Mouse (Mus musculus): ENCODE results near the gene Rps16. TPM values are rescaled to one million over a fixed set of nuclear protein-coding genes. Genes with fewer than 3 reads are reported as not detected.
A peak's percentile ranks its signal among the peaks of the same experiment; 100 is the strongest.

Rps16 gene
- polyA plus RNA-seq, 1 experiment from 2014 or later: 979 TPM

DNA sequence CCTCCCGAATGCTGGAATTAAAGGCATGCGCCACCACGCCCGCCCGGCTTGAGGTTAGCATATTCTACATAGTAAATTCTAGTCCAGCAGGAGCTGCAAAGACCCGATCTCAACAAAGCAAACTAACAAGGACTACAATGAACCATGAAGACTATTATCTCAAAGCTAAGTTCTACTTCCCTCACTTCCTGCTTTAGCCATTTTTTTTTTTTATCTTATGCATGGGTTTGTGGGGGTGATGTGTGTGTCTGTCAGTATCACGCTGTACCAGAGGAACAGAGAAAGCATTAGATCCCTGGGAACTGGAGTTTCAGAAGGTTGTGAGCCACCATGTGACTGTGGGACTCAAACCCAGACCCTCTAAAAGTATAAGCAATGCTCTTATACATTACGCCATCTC lies 25.2 kb upstream of the Rps16 start:
- no peak overlapping the region for H3K9ac ChIP-seq
- peaks cover 94% of the 10 kb centered on the region for H3K36me3 ChIP-seq
- WGBS: 91% methylated on average over 8 of the region's 8 CpGs
- no peaks in the 10 kb centered on the region for H3K27me3 ChIP-seq
- ATAC-seq (ENCODE audit: borderline replicate concordance, extremely low read depth, low FRiP score, low TSS enrichment): no peak
- no peak overlapping the region for H3K4me2 ChIP-seq
- no peak overlapping the region for H3K27ac ChIP-seq
- H3K4me3 ChIP-seq: no peak overlapping the region
- H3K9me3 ChIP-seq: no peaks in the 10 kb centered on the region
- H3K4me1 ChIP-seq: no peaks in the 10 kb centered on the region

GRCm38 (mm10) chr7:28326457-28326856 lies 24.0 kb upstream of the Rps16 start:
- Histone ChIP-seq H3K9me3 (no peaks in the 10 kb centered on the region), H3K27ac (no peak overlapping the region), H3K36me3 (peaks cover 93% of the 10 kb centered on the region), H3K4me1 (no peaks in the 10 kb centered on the region), H3K4me2 (no peak overlapping the region), H3K9ac (no peak overlapping the region), H3K4me3 (no peak overlapping the region), H3K27me3 (no peaks in the 10 kb centered on the region)
- no peak for ATAC-seq (ENCODE audit: borderline replicate concordance, extremely low read depth, low FRiP score, low TSS enrichment)
- WGBS: 80% methylated on average over 4 of the region's 4 CpGs

DNA sequence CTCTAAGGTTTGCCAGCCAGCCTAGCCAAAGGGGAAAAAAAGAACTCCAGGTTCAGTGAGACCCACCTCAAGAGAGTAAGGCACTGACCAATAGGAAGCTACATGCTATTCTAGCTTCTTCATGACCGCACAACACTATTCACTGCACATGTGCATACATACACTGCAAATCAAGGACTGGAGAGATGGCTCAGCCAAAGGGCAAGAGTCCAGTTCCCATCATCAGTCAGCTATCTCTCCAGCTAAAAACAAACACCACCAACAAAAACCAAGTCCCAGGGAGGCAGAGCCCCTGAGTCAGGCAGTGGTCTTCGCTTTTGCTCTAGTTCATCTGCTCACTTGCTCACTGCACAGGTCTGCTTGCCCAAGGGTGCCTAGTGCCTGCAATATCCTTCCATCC lies 22.2 kb upstream of the Rps16 start:
- Histone ChIP-seq H3K4me2 (no peak overlapping the region), H3K9ac (no peak overlapping the region), H3K27ac (no peak overlapping the region), H3K4me1 (no peaks in the 10 kb centered on the region), H3K36me3 (peaks cover 77% of the 10 kb centered on the region), H3K4me3 (no peak overlapping the region), H3K9me3 (no peaks in the 10 kb centered on the region), H3K27me3 (no peaks in the 10 kb centered on the region)
- no peak for ATAC-seq (ENCODE audit: borderline replicate concordance, extremely low read depth, low FRiP score, low TSS enrichment)
- WGBS: 89% methylated on average over 2 of the region's 2 CpGs

DNA sequence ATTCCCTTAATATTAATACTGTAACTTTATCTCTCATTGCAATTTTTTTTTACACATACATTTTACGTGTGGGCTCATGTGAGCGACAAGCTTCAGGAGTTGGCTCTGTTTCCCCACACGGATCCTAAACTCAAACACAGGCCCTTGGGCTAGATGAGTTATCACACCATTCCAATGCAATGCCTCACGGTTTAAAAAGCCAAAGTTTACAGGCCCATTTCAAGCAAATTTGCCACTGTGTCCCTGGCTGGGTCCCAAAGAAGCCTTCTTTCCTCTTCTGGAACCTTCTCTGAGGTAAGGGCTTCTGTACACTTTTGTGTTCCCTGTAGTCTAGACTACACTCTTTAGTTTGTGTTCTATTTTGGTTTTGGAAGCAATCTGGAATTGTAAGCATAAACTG lies 15.9 kb upstream of the Rps16 start:
- Histone ChIP-seq H3K4me2 (no peak overlapping the region), H3K9ac (no peak overlapping the region), H3K4me1 (peaks cover 12% of the 10 kb centered on the region), H3K27ac (no peak overlapping the region), H3K9me3 (no peaks in the 10 kb centered on the region), H3K36me3 (peaks cover 19% of the 10 kb centered on the region), H3K27me3 (no peaks in the 10 kb centered on the region), H3K4me3 (no peak overlapping the region)
- WGBS: 88% methylated on average over 4 of the region's 4 CpGs
- no peak for ATAC-seq (ENCODE audit: borderline replicate concordance, extremely low read depth, low FRiP score, low TSS enrichment)

DNA sequence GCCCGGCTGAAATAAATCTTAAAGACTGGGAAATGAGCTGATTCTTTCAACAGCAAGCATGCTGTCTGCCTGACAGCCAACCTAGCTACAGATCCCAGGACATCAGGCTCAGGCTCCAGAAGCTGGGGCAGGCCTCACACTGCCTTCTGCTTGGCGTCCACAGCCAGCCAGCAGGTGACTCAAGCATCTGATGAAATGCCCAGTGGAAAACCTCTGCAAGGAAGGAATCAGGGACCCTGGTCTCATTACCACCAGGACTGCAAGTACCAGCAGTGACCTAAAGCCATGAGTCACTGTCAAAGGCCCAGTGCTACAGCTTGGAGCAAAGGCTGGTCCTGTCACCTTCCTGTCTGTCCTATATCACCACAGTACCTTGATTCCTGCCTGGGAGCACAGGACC lies 15.0 kb upstream of the Rps16 start:
- peaks cover 10% of the 10 kb centered on the region; the same call in 1 of the 2 replicates for H3K36me3 ChIP-seq
- no peaks in the 10 kb centered on the region for H3K27me3 ChIP-seq
- no peak for ATAC-seq (ENCODE audit: borderline replicate concordance, extremely low read depth, low FRiP score, low TSS enrichment)
- peaks cover 12% of the 10 kb centered on the region for H3K4me1 ChIP-seq
- 81% methylated on average over 2 of the region's 2 CpGs for WGBS
- H3K4me2 ChIP-seq: no peak overlapping the region
- H3K9me3 ChIP-seq: no peaks in the 10 kb centered on the region
- no peak overlapping the region for H3K27ac ChIP-seq
- H3K4me3 ChIP-seq: no peak overlapping the region
- no peak overlapping the region for H3K9ac ChIP-seq

- peak; percentile 98 for ATAC-seq (ENCODE audit: borderline replicate concordance, extremely low read depth, low FRiP score, low TSS enrichment)
- Histone ChIP-seq H3K36me3 (no peaks in the 10 kb centered on the region; the same call in 1 of the 2 replicates), H3K4me1 (peaks cover 12% of the 10 kb centered on the region), H3K4me2 (peak within 1 kb of the TSS; percentile 75), H3K27me3 (no peaks in the 10 kb centered on the region), H3K9me3 (no peaks in the 10 kb centered on the region), H3K9ac (peak within 1 kb of the TSS; percentile 97), H3K27ac (peak within 1 kb of the TSS; percentile 77), H3K4me3 (peak within 1 kb of the TSS; percentile 89)
- WGBS: under 1% methylated on average over 77 of the region's 77 CpGs
These were observed 12.1 kb upstream of the Rps16 start, which contains the start of gene Supt5 for GRCm38 (mm10) chr7:28338108-28338998. TSS of gene Supt5 (minus strand) at chr7:28338746.

DNA sequence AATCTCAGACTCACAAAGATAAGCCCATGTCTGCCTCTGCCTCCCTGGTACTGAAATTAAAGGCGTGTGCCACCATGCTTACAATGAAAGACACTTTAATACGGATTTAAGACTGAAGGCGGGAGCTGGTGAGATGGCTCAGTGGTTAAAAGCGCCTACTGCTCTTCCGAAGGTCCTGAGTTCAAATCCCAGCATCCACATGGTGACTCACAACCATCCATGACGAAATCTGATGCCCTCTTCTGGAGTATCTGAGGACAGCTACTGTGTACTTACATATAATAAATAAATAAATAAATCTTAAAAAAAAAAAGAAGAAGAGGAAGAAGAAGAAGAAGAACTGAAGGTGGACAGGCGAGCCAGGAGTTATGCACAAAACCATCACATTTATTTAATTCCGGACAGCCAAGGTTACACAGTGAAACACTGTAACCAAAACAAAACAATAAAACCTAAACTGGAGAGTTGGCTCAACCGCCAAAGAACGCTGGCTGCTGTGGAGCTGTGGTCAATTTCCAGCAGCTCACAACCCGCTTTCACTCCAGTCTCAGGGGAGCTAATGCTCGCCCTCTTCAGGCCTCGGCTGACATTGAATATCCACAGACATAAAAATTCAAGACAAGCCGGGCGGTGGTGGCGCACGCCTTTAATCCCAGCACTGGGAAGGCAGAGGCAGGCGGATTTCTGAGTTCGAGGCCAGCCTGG lies 11.1 kb upstream of the Rps16 start:
- no peak for ATAC-seq (ENCODE audit: borderline replicate concordance, extremely low read depth, low FRiP score, low TSS enrichment)
- WGBS: 75% methylated on average over 19 of the region's 19 CpGs

DNA sequence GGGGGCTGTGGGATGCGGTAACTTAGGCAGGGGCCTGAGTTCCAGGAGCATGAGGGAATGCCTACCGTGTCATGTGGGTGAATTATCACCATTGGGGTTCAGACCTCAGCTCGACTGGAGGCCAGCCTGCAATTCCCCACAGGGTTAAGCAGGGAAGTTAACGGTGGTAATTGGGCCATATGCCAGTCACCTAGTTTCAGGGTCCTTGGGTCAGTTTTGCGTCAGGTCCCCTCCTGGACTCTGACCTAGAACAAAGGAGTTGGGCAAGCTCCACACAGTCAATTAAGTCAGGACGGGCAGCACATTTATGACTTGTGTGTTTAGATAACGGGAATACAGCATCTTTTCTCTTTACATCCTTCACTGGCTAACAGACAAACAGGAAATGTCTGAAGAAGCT lies 9.1 kb upstream of the Rps16 start:
- Histone ChIP-seq H3K9me3 (no peaks in the 10 kb centered on the region), H3K4me1 (peaks cover 12% of the 10 kb centered on the region), H3K27ac (no peak overlapping the region), H3K27me3 (no peaks in the 10 kb centered on the region), H3K4me2 (no peak overlapping the region), H3K4me3 (no peak overlapping the region), H3K9ac (no peak overlapping the region), H3K36me3 (no peaks in the 10 kb centered on the region)
- 33% methylated on average over 7 of the region's 7 CpGs for WGBS
- ATAC-seq (ENCODE audit: borderline replicate concordance, extremely low read depth, low FRiP score, low TSS enrichment): no peak

More for the DNA sequence above, 11.1 kb upstream of the Rps16 start:
- H3K4me3 ChIP-seq: peak overlapping the region; percentile 89
- H3K27me3 ChIP-seq: no peaks in the 10 kb centered on the region
- no peaks in the 10 kb centered on the region; the same call in 1 of the 2 replicates for H3K36me3 ChIP-seq
- no peaks in the 10 kb centered on the region for H3K9me3 ChIP-seq
- peak overlapping the region; percentile 77 for H3K27ac ChIP-seq
- H3K9ac ChIP-seq: peak overlapping the region; percentile 97
- peaks cover 12% of the 10 kb centered on the region for H3K4me1 ChIP-seq
- peak overlapping the region; percentile 75 for H3K4me2 ChIP-seq

GRCm38 (mm10) chr7:28344637-28345036 lies 5.8 kb upstream of the Rps16 start:
- ATAC-seq (ENCODE audit: borderline replicate concordance, extremely low read depth, low FRiP score, low TSS enrichment): no peak
- no peaks in the 10 kb centered on the region for H3K9me3 ChIP-seq
- H3K27ac ChIP-seq: no peak overlapping the region
- WGBS: 4% methylated on average over 4 of the region's 4 CpGs
- no peak overlapping the region for H3K9ac ChIP-seq
- no peak overlapping the region for H3K4me3 ChIP-seq
- H3K4me2 ChIP-seq: no peak overlapping the region
- no peaks in the 10 kb centered on the region for H3K36me3 ChIP-seq
- peaks cover 6% of the 10 kb centered on the region for H3K4me1 ChIP-seq
- H3K27me3 ChIP-seq: no peaks in the 10 kb centered on the region

DNA sequence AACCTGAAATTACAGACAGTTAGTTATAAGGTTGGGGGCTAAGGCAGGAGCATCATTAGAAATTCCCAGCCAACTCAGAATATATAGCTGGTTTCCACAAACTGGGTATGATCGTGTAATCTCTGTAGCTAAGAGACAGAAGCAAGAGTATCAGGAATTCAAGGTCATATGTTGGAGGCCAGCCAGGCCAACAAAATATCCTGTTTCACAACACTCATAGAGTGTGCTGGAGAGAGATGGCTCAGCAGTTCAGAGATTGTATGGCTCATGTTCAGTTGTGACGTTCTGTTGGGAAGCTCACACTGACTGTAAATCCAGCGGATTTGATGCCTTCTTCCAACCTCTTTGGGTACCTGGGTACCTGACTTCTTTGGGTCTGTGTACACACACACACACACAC lies 2.7 kb upstream of the Rps16 start:
- H3K27ac ChIP-seq: no peak overlapping the region
- H3K27me3 ChIP-seq: no peaks in the 10 kb centered on the region
- H3K4me2 ChIP-seq: no peak overlapping the region
- H3K36me3 ChIP-seq: peaks cover 10% of the 10 kb centered on the region
- H3K9me3 ChIP-seq: no peaks in the 10 kb centered on the region
- H3K4me1 ChIP-seq: peaks cover 20% of the 10 kb centered on the region
- H3K4me3 ChIP-seq: no peak overlapping the region
- H3K9ac ChIP-seq: no peak overlapping the region
- WGBS: 59% methylated on average over 3 of the region's 3 CpGs
- no peak for ATAC-seq (ENCODE audit: borderline replicate concordance, extremely low read depth, low FRiP score, low TSS enrichment)

DNA sequence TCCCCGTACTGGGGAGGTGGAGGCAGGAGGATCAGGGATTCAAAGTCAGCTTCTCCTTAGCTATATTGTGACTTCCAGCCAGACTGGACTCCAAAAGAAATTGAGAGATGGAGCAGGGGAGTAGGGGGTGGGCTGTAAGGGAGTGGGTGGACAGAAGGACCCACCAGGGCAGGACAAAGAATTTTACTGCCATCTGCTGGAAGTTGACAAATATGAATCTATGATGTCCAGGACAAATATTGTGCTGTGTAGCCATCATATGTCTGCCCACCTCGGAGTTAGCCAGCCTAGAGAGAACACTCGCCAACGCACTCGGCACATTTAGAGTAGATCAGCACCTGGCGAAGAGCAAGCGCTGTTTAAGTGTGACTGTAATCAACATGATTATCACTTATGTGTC lies 1.9 kb upstream of the Rps16 start:
- WGBS: 79% methylated on average over 7 of the region's 7 CpGs
- Histone ChIP-seq H3K4me2 (no peak overlapping the region), H3K9ac (no peak overlapping the region), H3K9me3 (no peaks in the 10 kb centered on the region), H3K4me1 (peaks cover 20% of the 10 kb centered on the region), H3K27ac (no peak overlapping the region), H3K36me3 (peaks cover 18% of the 10 kb centered on the region), H3K27me3 (no peaks in the 10 kb centered on the region), H3K4me3 (no peak overlapping the region)
- ATAC-seq (ENCODE audit: borderline replicate concordance, extremely low read depth, low FRiP score, low TSS enrichment): no peak

DNA sequence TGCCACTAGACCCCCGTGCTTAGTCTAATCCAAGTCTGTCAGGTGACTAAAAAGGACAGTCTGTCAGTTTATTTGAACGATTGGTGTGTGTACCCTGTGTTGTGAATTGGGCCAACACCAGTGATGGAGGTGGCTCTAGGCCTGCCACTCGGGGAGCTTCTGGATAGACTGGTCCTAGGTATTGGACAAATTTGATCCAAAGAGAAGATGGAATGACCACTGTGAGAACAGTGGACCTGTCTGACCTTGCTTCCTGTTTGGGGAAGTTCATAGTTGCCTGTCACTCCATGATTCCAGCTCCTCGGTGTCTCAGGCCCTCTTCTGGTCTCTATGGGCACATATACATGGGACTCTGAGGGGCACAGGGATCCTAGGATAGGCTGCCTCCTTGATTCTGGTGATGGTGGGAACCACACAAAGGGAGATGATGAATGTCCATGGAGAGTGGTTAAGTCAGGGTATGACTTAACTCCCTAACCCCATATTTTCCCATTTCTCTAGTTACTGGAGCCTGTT lies 1.3 kb downstream of the Rps16 start:
- no peak for ATAC-seq (ENCODE audit: borderline replicate concordance, extremely low read depth, low FRiP score, low TSS enrichment)
- no peak overlapping the region for H3K27ac ChIP-seq
- no peaks in the 10 kb centered on the region for H3K27me3 ChIP-seq
- H3K36me3 ChIP-seq: peaks cover 33% of the 10 kb centered on the region
- H3K4me3 ChIP-seq: peak overlapping the region; percentile 79
- H3K4me2 ChIP-seq: peak overlapping the region; percentile 70
- peaks cover 23% of the 10 kb centered on the region for H3K4me1 ChIP-seq
- peak overlapping the region; percentile 95 for H3K9ac ChIP-seq
- H3K9me3 ChIP-seq: no peaks in the 10 kb centered on the region
- 27% methylated on average over 4 of the region's 4 CpGs for WGBS

All from lung, embryonic 15.5 days (tissue).